Mouse (Mus musculus): ENCODE measurements around the gene Dhrs7.

DNA sequence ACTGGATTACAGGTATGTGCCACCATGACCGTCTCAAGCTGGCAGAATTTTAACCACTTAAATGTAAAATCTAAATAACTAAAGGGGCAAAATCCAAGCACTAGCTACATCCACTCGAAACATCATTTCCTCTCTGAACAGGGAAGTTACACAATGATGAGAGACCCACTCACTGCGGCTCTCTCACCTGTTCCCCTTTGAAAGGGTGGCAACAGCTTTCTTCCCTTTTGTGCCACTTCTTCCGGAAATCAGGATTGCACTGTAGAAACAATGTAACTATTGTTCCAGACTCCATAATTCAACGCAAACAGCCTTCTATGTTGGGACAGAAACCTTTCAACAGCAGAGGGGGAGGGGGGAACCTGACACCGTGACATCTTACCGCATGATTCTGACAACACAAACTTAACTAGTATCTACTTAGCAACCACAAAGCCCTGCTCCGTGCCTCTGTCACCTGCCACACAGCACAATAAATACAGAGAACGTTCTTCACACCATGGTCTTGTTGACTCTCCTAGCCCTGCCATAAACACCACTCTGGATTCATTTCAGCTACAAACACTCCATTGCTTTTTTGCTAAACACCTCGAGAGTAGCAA is 3.3 kb upstream of the Dhrs7 start:
- TF ChIP-seq POLR2A (IDR thresholded peaks at IDR 0.05; ENCODE audit: insufficient read depth, low read depth, low read length) (no peak), CTCF (IDR thresholded peaks at IDR 0.05; ENCODE audit: insufficient read depth, low read depth, low read length) (no peak)
